Mouse (Mus musculus) CH12.LX (cell line): ENCODE measurements around the gene Nxnl2. TPM values are rescaled to one million over a fixed set of nuclear protein-coding genes. Genes with fewer than 3 reads are reported as not detected.
"Not testable (repeated sequence)": the region's sequence is repeated elsewhere in the genome, so short reads cannot be mapped to it uniquely, and the experiment has no call there.

ENCODE experiments used
- DNase-seq: peaks from one replicate; pipeline ENCODE4 v3.0.0-alpha.2; 2013; ENCODE audit errors: extremely low read depth
- H3K27ac ChIP-seq: 2 replicates; pipeline ENCODE4 v1.5.1; 2012; ENCODE audit warnings: low read depth, mild to moderate bottlenecking, control low read depth, moderate library complexity; ENCODE audit not compliant: insufficient read depth
- H3K27me3 ChIP-seq: replicated peaks from 2 replicates; pipeline ENCODE3; 2012; ENCODE audit warnings: inconsistent platforms
- H3K36me3 ChIP-seq, 2 experiments: replicated peaks in 1 of 2; 2 replicates each; pipeline versions ENCODE3 to v1.6.1; 2012; ENCODE audit warnings: inconsistent platforms in 1 of 2, low read length in 1 of 2, mild to moderate bottlenecking in 1 of 2, mixed read lengths in 1 of 2, moderate library complexity in 1 of 2; ENCODE audit not compliant: control insufficient read depth in 1 of 2, insufficient read depth in 1 of 2
- H3K4me1 ChIP-seq, 2 experiments: 2 replicates each; pipeline ENCODE4 v1.6.1; 2012; ENCODE audit warnings: inconsistent platforms in 1 of 2, moderate library complexity in 1 of 2; ENCODE audit not compliant: insufficient read depth in 2 of 2, control insufficient read depth in 1 of 2
- H3K4me2 ChIP-seq: 2 replicates; pipeline ENCODE4 v1.6.1; 2012; ENCODE audit warnings: low read depth, mild to moderate bottlenecking, control low read depth; ENCODE audit not compliant: poor library complexity, insufficient read depth, severe bottlenecking
- H3K4me3 ChIP-seq, 3 experiments: fragments of 150-350 bp in 1 of 3; sonication (generic) in 1 of 3; replicated peaks in 1 of 3; 2 replicates each; pipeline versions ENCODE3 to v1.5.1; 2011 to 2012; ENCODE audit warnings: low read depth in 2 of 3, low read length in 2 of 3, mild to moderate bottlenecking in 2 of 3, moderate library complexity in 2 of 3, control low read depth in 1 of 3, improper control_type of control experiment in 1 of 3, inconsistent platforms in 1 of 3, mixed read lengths in 1 of 3; ENCODE audit not compliant: poor library complexity in 1 of 3
- H3K79me2 ChIP-seq: replicated peaks from 2 replicates; pipeline ENCODE4 v1.6.1; 2012; ENCODE audit warnings: mild to moderate bottlenecking, moderate library complexity; ENCODE audit not compliant: control insufficient read depth, poor library complexity, insufficient read depth, severe bottlenecking; ENCODE audit errors: extremely low read depth
- H3K9ac ChIP-seq: 2 replicates; pipeline ENCODE4 v1.6.1; 2012; ENCODE audit warnings: low read depth, mild to moderate bottlenecking, control low read depth, moderate library complexity; ENCODE audit not compliant: insufficient read depth
- H3K9me3 ChIP-seq: replicated peaks from 2 replicates; pipeline ENCODE3; 2012; ENCODE audit warnings: low read length, inconsistent platforms, mixed read lengths
- CTCF ChIP-seq, 2 experiments: IDR thresholded peaks in 1 of 2; conservative IDR thresholded peaks in 1 of 2; 2 replicates each; pipeline ENCODE4 v1.5.1; 2011 to 2012; ENCODE audit warnings: low read depth in 2 of 2, low read length in 2 of 2, improper control_type of control experiment in 1 of 2, inconsistent platforms in 1 of 2, mild to moderate bottlenecking in 1 of 2, moderate library complexity in 1 of 2
- ETS1 ChIP-seq: conservative IDR thresholded peaks from 2 replicates; pipeline ENCODE4 v1.6.1; 2012; ENCODE audit warnings: low read depth, mild to moderate bottlenecking, inconsistent platforms, low read length, improper control_type of control experiment, moderate library complexity
- HCFC1 ChIP-seq: IDR thresholded peaks from 2 replicates; pipeline ENCODE4 v1.6.1; 2012; ENCODE audit warnings: low read depth, mild to moderate bottlenecking, inconsistent platforms, low read length, improper control_type of control experiment
- KAT2A ChIP-seq: IDR thresholded peaks from 2 replicates; pipeline ENCODE4 v1.6.1; 2012; ENCODE audit warnings: low read length, improper control_type of control experiment, inconsistent platforms; ENCODE audit not compliant: insufficient replicate concordance
- MAFK ChIP-seq: IDR thresholded peaks from 2 replicates; pipeline ENCODE4 v1.6.1; 2011; ENCODE audit warnings: low read length, improper control_type of control experiment; ENCODE audit not compliant: insufficient replicate concordance
- NELFE ChIP-seq: IDR thresholded peaks from 2 replicates; pipeline ENCODE4 v1.6.1; 2011; ENCODE audit warnings: low read depth, low read length, improper control_type of control experiment
- POLR2A ChIP-seq: IDR thresholded peaks from 2 replicates; pipeline ENCODE4 v1.6.1; 2011; ENCODE audit warnings: low read depth, mild to moderate bottlenecking, improper control_type of control experiment, low read length
- RAD21 ChIP-seq: IDR thresholded peaks from 2 replicates; pipeline ENCODE4 v1.6.1; 2011; ENCODE audit warnings: low read depth, mild to moderate bottlenecking, low read length, improper control_type of control experiment, moderate library complexity
- SMC3 ChIP-seq: IDR thresholded peaks from 2 replicates; pipeline ENCODE4 v1.6.1; 2011; ENCODE audit warnings: low read depth, low read length, improper control_type of control experiment
- TBP ChIP-seq: conservative IDR thresholded peaks from 2 replicates; pipeline ENCODE4 v1.6.1; 2011; ENCODE audit warnings: low read depth, low read length, improper control_type of control experiment
- UBTF ChIP-seq: IDR thresholded peaks from 2 replicates; pipeline ENCODE4 v1.6.1; 2012; ENCODE audit warnings: low read depth, mild to moderate bottlenecking, inconsistent platforms, low read length, improper control_type of control experiment, moderate library complexity
- ZKSCAN1 ChIP-seq: IDR thresholded peaks from 2 replicates; pipeline ENCODE4 v1.6.1; 2012; ENCODE audit warnings: low read depth, inconsistent platforms, low read length, improper control_type of control experiment, borderline replicate concordance
- dilution Hi-C: fragments of 300-500 bp; cut with MboI; formaldehyde crosslinking; loops from 2 replicates; pipeline ENCODE4 v1.14.3; 2020; ENCODE audit warnings: low sequenced_read_pairs; ENCODE audit not compliant: extremely low pct_unique_long_range_greater_than_20kb, extremely low pct_ligation_motif_present
- in situ Hi-C: fragments of 300-500 bp; cut with MboI; formaldehyde crosslinking; loops from 3 replicates; pipeline ENCODE4 v1.14.3; 2019; ENCODE audit warnings: low sequenced_read_pairs, low pct_ligation_motif_present, low pct_unique_long_range_greater_than_20kb, mixed read lengths
- polyA plus RNA-seq: library from polyadenylated mRNA; unstranded; fragments of >175 nt; gene quantifications from 2 replicates; pipeline ENCODE4 v1.2.1, GENCODE M21; 2012; ENCODE audit warnings: low read depth; ENCODE audit not compliant: insufficient read length
- total RNA-seq, 2 experiments: library from RNA; depleted of rRNA; stranded (reverse); fragments of 300-350 nt in 1 of 2; fragments of >200 nt in 1 of 2; gene quantifications; 2 replicates each; pipeline ENCODE4 v1.2.3; 2012 to 2014

Nxnl2 gene
- total and polyA plus RNA-seq, 3 experiments, result 0.21 TPM; not detected in 2

DNA sequence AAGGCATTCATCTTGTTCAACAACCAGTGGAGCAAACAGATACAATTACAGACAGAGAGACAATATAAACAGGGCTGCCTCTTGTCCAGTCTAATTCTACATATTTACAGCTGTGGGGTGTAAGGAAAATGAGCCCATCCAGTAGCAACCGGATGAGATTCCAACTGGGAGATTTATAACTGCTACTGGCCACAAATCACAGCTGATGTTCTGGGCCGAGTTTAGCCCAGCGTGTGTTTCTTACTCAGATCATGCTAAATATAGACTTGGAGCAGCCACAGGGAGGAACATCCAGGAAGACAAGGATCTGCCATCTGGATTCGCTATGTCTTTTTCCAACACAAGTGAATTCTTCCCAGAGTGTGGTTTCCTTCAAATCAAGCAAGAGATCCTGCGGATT is 27.4 kb downstream of the Nxnl2 start:
- no peaks in the 10 kb centered on the region for H3K27me3 ChIP-seq
- H3K9ac ChIP-seq, result no peak overlapping the region
- no peaks in the 10 kb centered on the region for H3K79me2 ChIP-seq
- H3K4me2 ChIP-seq, result no peak overlapping the region
- dilution Hi-C loops, result no loop called here
- H3K4me3 ChIP-seq, result no peak overlapping the region
- peaks cover 3% of the 10 kb centered on the region for H3K9me3 ChIP-seq
- no peaks in the 10 kb centered on the region for H3K36me3 ChIP-seq
- TF ChIP-seq TBP (no peak), RAD21 (no peak), NELFE (no peak), KAT2A (no peak), ETS1 (no peak), POLR2A (no peak), MAFK (no peak), UBTF (no peak), ZKSCAN1 (no peak), HCFC1 (no peak), SMC3 (no peak), CTCF (conservative IDR thresholded peaks at IDR 0.05 in 1 of 2, IDR thresholded peaks at IDR 0.05 in 1 of 2; ENCODE audit: low read depth in 2 of 2, low read length in 2 of 2) (no peak)
- TF ChIP-seq, all 38 proteins: peak for 0
- Histone ChIP-seq H3K27ac (no peak overlapping the region), H3K4me1 (peaks cover 2 to 9% of the 10 kb centered on the region in 2 experiments; a peak in 3 of 4 replicates)
- in situ Hi-C loops, result loop anchor here (25.0 kb wide), 1 partner anchor 414 kb away; no protein-coding TSS in a partner anchor
- no peak for DNase-seq

DNA sequence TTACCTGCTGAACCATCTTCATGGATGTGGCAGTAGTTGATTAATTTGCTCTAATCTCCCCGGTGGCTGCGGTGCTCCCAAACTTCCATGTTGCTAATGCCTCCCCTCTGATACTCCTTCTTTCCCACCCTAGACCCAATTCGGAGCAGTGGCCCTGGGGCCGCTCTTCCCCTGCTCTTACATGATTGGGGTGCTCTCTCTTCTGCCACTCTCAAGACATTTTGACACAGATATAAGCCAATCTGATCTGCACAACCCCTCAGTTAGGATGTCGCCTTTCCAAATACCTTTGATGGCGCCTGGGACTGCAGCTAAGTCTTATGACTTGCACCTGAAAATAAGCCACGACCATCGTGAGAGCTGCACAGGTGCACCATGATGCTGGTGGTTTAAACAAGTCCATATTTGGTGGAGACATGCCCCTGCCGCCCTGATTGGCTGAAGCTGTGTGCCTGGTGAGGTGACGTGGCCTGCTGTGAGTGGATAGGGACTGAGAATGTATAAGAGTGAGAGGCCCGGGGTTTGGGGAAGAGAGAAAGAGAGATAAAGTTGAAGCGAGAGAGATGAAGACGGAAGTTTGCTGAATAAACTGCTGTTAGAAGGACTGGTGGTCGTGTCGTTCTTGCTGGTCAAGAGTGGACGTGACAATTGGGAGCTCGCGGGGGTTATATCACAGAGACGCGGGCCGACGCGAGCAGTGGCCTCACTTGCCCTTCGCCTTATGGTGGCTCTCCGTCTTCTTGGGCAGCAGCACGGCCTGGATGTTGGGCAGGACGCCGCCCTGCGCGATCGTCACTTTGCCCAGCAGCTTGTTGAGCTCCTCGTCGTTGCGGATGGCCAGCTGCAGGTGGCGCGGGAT is 31.4 kb downstream of the Nxnl2 start:
- H3K79me2 ChIP-seq, H3K4me1 ChIP-seq, in situ Hi-C loops, H3K9ac ChIP-seq, H3K9me3 ChIP-seq, H3K4me3 ChIP-seq, H3K27ac ChIP-seq, DNase-seq, H3K36me3 ChIP-seq, H3K27me3 ChIP-seq, H3K4me2 ChIP-seq, dilution Hi-C loops: not testable (repeated sequence)

DNA sequence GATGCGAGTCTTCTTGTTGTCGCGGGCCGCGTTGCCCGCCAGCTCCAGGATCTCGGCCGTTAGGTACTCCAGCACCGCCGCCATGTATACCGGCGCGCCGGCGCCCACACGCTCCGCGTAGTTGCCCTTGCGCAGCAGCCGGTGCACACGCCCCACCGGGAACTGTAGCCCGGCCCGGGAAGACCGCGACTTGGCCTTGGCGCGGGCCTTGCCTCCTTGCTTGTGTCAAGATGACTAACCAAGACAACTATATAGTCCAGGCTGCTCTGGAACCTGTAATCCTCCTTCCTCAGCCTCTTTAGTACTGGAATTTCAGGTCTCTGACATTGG is 32.0 kb downstream of the Nxnl2 start:
- H3K27me3 ChIP-seq, DNase-seq, H3K4me2 ChIP-seq, H3K4me1 ChIP-seq, H3K9me3 ChIP-seq, dilution Hi-C loops, H3K79me2 ChIP-seq, H3K27ac ChIP-seq, H3K4me3 ChIP-seq, in situ Hi-C loops, H3K9ac ChIP-seq, H3K36me3 ChIP-seq: not testable (repeated sequence)
